Mouse (Mus musculus): ENCODE measurements at regions not wholly inside any gene's neighbourhood (a gene's known extent, or its start where the extent isn't known, plus 50 kb on each side); places are given as distances from the start of the nearest gene placed in this dataset.
"Not testable (repeated sequence)": the region's sequence is repeated elsewhere in the genome, so short reads cannot be mapped to it uniquely, and the experiment has no call there.

DNA sequence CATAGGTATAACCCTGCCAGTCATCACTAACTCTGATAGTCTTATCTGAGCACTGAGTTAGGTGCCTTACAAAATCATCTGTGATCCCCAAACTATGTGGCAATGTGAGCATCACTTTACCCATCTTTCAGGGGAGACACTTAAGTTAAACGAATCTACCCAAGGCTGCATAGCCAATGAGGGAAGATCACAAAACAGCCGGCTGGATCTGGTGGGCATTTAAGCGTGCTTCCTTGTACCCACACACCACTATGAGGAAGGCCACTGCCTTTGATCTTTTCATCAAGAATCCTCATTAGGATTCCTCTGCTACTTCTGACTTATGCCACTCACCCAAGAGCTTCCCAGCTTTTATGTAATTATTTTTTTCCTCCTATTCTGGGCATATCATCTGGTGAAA, 257.1 kb upstream of the Pik3r1 start:
- DNase-seq: no peak

DNA sequence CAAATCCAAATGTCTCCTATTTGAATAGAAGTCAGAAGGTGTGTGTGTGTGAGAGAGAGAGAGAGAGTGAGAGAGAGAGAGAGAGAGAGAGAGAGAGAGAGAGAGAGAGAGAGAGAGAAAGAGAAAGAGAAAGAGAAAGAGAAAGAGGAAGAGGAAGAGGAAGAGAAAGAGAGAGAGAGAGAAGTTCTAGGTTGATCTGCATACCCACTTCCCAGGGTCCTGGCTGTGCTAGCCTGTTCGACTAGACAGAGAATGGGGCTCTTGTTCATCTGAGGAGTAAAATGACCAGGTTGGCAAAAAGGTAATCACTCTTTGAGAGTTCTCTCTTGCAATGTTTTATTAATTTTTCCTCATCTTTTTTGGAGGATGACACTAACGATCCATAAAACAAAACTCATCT, 257.5 kb upstream of the Pik3r1 start:
- DNase-seq: not testable (repeated sequence)

GRCm38 (mm10) chr13:102031416-102031815, 263.4 kb upstream of the Pik3r1 start:
- peak; percentile 22 to 35 for DNase-seq

- DNase-seq: no peak
Measured at GRCm38 (mm10) chr13:102034484-102034883, 266.5 kb upstream of the Pik3r1 start.

- DNase-seq: peak; percentile 70 to 73
Measured at GRCm38 (mm10) chr13:102036001-102036400, 268.0 kb upstream of the Pik3r1 start.

GRCm38 (mm10) chr13:102036819-102037624, 269.0 kb upstream of the Pik3r1 start:
- no peak for DNase-seq

GRCm38 (mm10) chr13:102060213-102060612, 292.2 kb upstream of the Pik3r1 start:
- DNase-seq: no peak

- DNase-seq: peak; percentile 29 to 31
Measured at GRCm38 (mm10) chr13:102064590-102065273, 296.7 kb upstream of the Pik3r1 start.

DNA sequence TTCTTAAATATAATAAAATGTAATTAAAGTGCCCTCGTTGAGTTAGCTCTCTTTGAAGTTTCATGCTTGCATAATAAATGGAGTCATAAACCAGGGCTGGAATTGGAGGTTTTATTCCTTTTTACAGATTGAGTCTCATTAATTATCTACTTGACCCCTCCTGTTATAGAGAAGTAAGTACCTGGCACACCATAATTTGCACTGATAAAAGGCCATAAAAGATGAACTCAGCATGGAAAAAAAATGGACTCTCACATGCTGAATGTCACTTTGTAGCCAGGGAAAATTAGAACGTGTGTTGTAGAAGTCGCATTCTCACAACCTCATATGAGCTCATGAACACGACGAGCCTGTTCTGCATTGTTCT, 297.2 kb upstream of the Pik3r1 start:
- no peak for DNase-seq

DNA sequence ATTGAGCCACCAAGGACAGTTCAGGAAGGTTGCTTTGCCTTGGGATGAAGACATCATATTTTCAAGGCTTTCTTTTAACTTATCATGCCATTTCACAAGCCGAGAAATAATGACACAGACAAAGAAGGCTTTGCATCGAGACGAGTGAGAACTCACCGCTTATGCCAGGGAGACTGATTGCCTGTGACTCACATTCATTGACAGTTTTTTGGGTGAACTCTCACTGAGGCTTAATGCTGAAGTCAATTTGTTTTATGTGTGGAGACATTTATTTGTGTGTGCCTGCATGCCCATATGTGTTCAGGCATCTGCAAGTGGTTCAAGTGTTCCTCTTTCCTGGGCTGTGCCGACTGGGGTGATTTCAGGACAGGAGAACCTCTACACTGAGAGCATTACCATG, 297.8 kb upstream of the Pik3r1 start:
- peak; percentile 14 to 18 for DNase-seq

GRCm38 (mm10) chr13:102070740-102071139, 302.7 kb upstream of the Pik3r1 start:
- no peak for DNase-seq

DNA sequence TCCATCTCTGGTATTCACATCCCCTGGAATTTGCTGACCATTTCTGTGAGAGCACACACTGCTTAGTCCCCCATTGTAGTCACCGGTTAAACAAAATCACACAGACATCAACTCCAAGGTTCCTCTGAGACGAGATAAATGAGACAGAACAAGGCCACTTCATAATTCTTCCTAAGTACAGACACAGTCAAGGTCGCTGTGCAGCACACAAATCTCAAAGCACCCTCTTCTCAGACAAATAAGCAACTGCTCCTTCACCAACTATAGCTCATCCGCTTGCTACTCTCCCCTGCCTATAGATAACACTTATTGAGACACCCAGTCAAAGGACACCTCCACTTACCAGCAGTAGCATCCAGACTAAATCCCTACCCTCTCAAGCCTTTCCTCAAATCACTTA, 304.3 kb upstream of the Pik3r1 start:
- DNase-seq: no peak

DNA sequence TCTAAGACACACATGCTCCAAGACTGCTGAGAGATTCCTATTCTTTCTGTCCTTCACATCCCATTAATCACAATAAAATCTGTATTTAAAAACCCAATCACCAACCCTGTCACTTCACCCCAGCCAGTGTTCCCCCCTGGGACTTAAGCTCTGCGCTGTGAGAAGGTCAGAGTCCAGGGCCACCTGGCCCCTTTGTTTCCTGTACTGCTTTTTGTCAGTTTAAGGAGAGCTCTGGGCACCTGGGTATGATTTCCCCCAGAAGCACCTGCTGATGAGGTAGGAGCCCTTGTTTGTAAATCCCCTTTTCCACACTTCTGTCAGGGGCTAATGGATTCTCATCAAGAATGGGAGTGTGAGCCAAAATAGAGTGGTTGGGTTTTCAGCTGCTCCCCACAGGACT, 319.7 kb upstream of the Pik3r1 start:
- DNase-seq: no peak

- peak in 1 of 2 experiments; percentile 8 for DNase-seq
Measured at GRCm38 (mm10) chr13:102089551-102089950, 321.5 kb upstream of the Pik3r1 start.

GRCm38 (mm10) chr13:102094193-102094592, 326.2 kb upstream of the Pik3r1 start:
- no peak for DNase-seq

DNA sequence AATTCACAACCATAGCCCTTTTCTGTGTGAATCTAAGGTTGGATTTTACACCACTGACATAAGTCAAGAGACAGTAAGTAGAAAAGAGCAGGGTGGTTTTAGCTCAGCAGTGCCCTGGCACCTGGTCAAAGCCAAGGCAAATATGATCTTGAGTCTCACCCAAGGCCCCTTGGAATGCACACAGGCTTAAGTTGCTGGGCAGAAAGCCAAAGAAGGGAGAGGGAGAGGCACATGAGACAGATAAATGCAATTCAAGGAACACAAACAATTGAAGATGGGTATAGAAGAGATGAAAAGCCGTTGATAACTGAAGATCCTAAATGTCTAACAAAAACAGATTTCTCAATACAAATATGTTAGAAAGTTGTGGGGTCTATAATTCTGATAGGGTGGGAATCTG, 335.1 kb upstream of the Pik3r1 start:
- DNase-seq: no peak

DNA sequence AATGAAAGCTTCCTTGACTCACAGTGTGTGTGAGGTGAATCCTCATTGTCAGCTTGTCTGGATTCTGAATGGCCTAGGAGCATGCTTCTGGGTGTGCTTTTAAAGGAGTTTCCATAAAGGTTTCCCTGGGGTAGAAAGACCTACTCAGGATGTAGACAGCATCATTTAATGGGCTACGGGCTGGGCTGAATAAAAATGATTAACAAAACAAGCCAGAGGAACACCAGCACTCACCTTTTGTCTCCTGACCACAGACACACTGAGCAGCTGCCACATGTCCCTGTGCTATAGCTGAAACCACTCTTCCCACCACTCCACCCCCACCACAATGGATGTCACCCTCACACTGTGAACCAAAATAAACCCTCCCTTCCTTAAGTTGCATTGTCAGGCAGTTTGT, 338.2 kb upstream of the Pik3r1 start:
- no peak for DNase-seq

GRCm38 (mm10) chr13:102108204-102108603, 340.2 kb upstream of the Pik3r1 start:
- DNase-seq: no peak

GRCm38 (mm10) chr13:102108916-102109315, 340.9 kb upstream of the Pik3r1 start:
- no peak for DNase-seq

DNA sequence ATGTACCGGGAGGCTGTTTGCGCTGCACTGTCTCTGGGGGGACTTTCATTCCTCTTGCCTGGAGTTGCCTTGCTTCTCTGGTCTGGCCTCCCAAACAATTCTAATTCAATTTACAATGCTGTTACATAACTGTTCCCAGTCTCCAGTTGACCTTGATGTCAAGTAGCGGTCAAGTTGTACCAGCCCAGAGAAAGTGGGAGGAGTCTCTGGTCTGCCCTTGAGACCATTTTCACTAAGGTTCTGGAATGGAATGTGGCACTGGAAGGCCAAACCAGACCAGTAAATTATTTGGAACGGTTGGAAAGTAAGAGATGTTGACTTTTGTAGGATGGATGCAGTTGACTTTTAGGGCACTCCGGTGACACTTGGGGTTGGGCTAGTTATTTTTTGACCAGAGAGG, 345.9 kb upstream of the Pik3r1 start:
- DNase-seq: peak; percentile 35 to 57

GRCm38 (mm10) chr13:102122341-102122740, 354.3 kb upstream of the Pik3r1 start:
- DNase-seq: no peak

DNA sequence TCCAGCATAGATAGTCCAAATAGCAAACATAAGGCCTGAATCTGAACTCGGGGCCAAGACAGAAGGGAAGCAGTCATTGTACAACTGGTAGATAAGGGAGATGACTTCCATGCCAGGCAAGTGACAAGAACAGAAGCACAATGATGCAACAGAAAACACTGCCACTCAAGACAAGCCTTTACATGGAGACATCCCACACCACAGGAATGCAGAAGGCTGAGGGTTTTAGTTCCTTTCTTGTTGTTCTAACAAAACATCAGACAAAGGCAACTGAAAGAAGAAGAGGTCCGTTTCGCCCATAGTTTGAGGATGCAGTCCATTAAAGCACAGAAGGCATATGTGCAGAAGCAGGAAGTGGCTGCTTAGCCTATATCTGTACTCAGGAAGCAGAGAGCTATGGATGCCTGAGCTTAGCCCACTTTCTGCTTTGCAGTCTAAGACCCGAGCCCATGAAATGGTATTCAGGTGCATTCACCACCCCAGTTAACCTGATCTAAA, 360.0 kb upstream of the Pik3r1 start:
- no peak for DNase-seq

GRCm38 (mm10) chr13:102131459-102131858, 363.4 kb upstream of the Pik3r1 start:
- DNase-seq: no peak

GRCm38 (mm10) chr13:102132154-102132553, 364.1 kb upstream of the Pik3r1 start:
- DNase-seq: no peak

All from heart, adult 18-20 months (tissue).